ENCODE assay signal across 11 mouse cellular contexts in the genomic region with DNA sequence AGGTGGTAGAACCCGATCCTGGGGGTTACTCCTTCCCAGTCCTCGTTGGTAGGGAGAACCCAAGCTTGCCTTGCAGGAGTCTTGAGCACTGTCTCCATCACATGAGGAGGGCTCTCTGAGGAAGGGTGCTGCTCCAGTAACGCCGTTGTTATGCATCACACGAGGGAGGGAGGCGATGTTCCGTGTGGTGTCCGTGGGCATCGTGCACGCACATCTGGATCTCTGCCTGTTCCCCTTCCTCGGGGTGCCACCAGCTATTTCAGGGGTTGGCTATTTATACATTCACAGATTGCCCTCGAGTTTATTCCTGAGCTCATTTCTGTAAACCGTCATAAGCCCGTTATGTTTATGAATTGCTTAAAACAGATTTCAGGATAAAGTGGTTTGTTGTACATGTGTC. TPM values are rescaled to one million over a fixed set of nuclear protein-coding genes. Genes with fewer than 3 reads are reported as not detected.
"Had no signal": no experiment of that assay in that cellular context is flagged by ENCODE, and none has a peak within 500 bp of the region (broad histone marks: within the 10 kb centered on the region; RNA-seq: fewer than 3 reads in every experiment).

No protein-coding gene starts in this region.

- H3K4me3 ChIP-seq: limb, embryonic 12.5 days; liver, embryonic 13.5 days; lung, embryonic 15.5 days; midbrain, embryonic 13.5 days had no signal

- H3K9ac ChIP-seq: limb, embryonic 12.5 days; liver, embryonic 13.5 days; liver, postnatal 0 days; lung, embryonic 15.5 days; midbrain, embryonic 13.5 days had no signal

- H3K4me1 ChIP-seq: lung, embryonic 15.5 days had no signal

- H3K9me3 ChIP-seq: limb, embryonic 12.5 days; liver, embryonic 13.5 days; lung, embryonic 15.5 days; midbrain, embryonic 13.5 days had no signal

- H3K27ac ChIP-seq: limb, embryonic 12.5 days; liver, embryonic 13.5 days; lung, embryonic 15.5 days; midbrain, embryonic 13.5 days had no signal

- DNase-seq: kidney, adult 8-10 months; kidney, postnatal 25 days; liver; liver, embryonic 13.5 days; liver, postnatal 0 days; thymus, postnatal 4 days had no signal

- H3K36me3 ChIP-seq: lung, embryonic 15.5 days; midbrain, embryonic 13.5 days had no signal

- H3K4me2 ChIP-seq: limb, embryonic 12.5 days; liver, embryonic 13.5 days; lung, embryonic 15.5 days; midbrain, embryonic 13.5 days had no signal

- ATAC-seq: intestine, postnatal 0 days; liver, postnatal 0 days; midbrain, embryonic 13.5 days had no signal

- H3K27me3 ChIP-seq: limb, embryonic 12.5 days; liver, embryonic 13.5 days; lung, embryonic 15.5 days; midbrain, embryonic 13.5 days had no signal

RNA-seq across cellular contexts. Expression of a gene that starts 18.0 kb away (rescaled TPM):
- total RNA-seq: megakaryocyte progenitor cell, adult 5-6 weeks had no signal
- polyA plus RNA-seq: liver, embryonic 13.5 days; liver, postnatal 0 days had no signal
